Mouse (Mus musculus): ENCODE data around the gene Pde4d.

Gene Pde4d

GRCm38 (mm10) chr13:109647479-109648199, 1197.9 kb downstream of the Pde4d start:
- peak; percentile 64 for DNase-seq (ENCODE audit: low read depth, low spot score)

GRCm38 (mm10) chr13:109648311-109648710, 1198.6 kb downstream of the Pde4d start:
- DNase-seq (ENCODE audit: low read depth, low spot score), result no peak

GRCm38 (mm10) chr13:109651790-109652605, 1202.2 kb downstream of the Pde4d start:
- no peak for DNase-seq (ENCODE audit: low read depth, low spot score)

GRCm38 (mm10) chr13:109652631-109653030, 1202.9 kb downstream of the Pde4d start:
- DNase-seq (ENCODE audit: low read depth, low spot score), result no peak

GRCm38 (mm10) chr13:109655390-109655789, 1205.6 kb downstream of the Pde4d start:
- DNase-seq (ENCODE audit: low read depth, low spot score), result no peak

- no peak for DNase-seq (ENCODE audit: low read depth, low spot score)
Observed at GRCm38 (mm10) chr13:109659103-109659502, 1209.4 kb downstream of the Pde4d start.

GRCm38 (mm10) chr13:109661345-109661744, 1211.6 kb downstream of the Pde4d start:
- DNase-seq (ENCODE audit: low read depth, low spot score), result no peak

- DNase-seq (ENCODE audit: low read depth, low spot score), result no peak
Observed at GRCm38 (mm10) chr13:109662099-109662498, 1212.4 kb downstream of the Pde4d start.

GRCm38 (mm10) chr13:109662731-109663130, 1213.0 kb downstream of the Pde4d start:
- DNase-seq (ENCODE audit: low read depth, low spot score), result no peak

GRCm38 (mm10) chr13:109664956-109665802, 1215.4 kb downstream of the Pde4d start:
- DNase-seq (ENCODE audit: low read depth, low spot score), result no peak

GRCm38 (mm10) chr13:109665803-109666403, 1216.2 kb downstream of the Pde4d start:
- no peak for DNase-seq (ENCODE audit: low read depth, low spot score)

- no peak for DNase-seq (ENCODE audit: low read depth, low spot score)
Observed at GRCm38 (mm10) chr13:109669965-109670364, 1220.2 kb downstream of the Pde4d start.

GRCm38 (mm10) chr13:109671589-109672347, 1222.0 kb downstream of the Pde4d start:
- DNase-seq (ENCODE audit: low read depth, low spot score), result peak; percentile 83

- no peak for DNase-seq (ENCODE audit: low read depth, low spot score)
Observed at GRCm38 (mm10) chr13:109677047-109677446, 1227.3 kb downstream of the Pde4d start.

- no peak for DNase-seq (ENCODE audit: low read depth, low spot score)
Observed at GRCm38 (mm10) chr13:109677617-109678016, 1227.9 kb downstream of the Pde4d start.

- DNase-seq (ENCODE audit: low read depth, low spot score), result no peak
Observed at GRCm38 (mm10) chr13:109678991-109679390, 1229.2 kb downstream of the Pde4d start.

- no peak for DNase-seq (ENCODE audit: low read depth, low spot score)
Observed at GRCm38 (mm10) chr13:109680229-109680628, 1230.5 kb downstream of the Pde4d start.

GRCm38 (mm10) chr13:109681699-109682293, 1232.0 kb downstream of the Pde4d start:
- no peak for DNase-seq (ENCODE audit: low read depth, low spot score)

- no peak for DNase-seq (ENCODE audit: low read depth, low spot score)
Observed at GRCm38 (mm10) chr13:109683001-109683400, 1233.3 kb downstream of the Pde4d start.

- DNase-seq (ENCODE audit: low read depth, low spot score), result no peak
Observed at GRCm38 (mm10) chr13:109684985-109685295, 1235.2 kb downstream of the Pde4d start.

All from telencephalon, adult 2 months (tissue).